Mouse (Mus musculus): ENCODE measurements around the gene Slc52a3. TPM values are rescaled to one million over a fixed set of nuclear protein-coding genes. Genes with fewer than 3 reads are reported as not detected.
"Not testable (repeated sequence)": the region's sequence is repeated elsewhere in the genome, so short reads cannot be mapped to it uniquely, and the experiment has no call there.

The Slc52a3 gene
- total RNA-seq, 2 experiments from 2014 or later = 3.8 to 3.9 TPM

DNA sequence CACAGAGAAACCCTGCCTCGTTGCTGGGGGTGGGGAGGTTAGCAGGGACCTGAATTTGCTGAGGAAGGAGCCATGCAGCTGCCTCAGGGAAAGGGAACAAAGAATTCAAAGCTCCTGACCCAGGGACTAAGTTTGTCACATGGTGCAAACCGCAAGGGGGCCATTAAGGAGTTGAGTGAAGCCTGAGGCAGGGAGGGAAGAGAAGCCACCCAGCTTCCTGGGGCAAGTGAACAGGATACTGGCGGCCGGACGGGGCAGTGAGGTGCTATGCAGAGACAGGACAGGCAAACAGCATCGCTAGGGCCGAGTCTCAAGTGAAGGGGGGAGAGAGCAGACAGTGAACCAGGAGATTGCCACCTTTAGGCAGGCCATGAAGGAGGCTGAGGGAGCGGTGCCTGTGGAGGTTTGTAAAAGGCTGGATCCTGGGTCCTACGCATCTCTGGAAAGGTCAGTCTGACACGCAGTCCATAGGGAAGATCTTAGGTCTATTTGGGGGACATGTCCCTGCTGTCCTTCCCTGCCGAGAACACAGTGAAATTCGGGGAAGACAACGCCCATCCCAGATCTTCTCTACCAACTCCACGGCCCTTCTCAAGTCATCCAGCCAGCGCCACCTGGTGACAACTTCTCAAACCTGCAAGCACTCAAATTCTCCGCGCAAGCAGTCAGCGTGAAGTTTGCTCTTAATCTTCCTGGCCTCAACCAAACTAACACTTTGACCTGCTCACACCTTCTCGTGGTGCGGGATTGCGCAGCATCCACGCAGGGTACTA lies 1.8 kb upstream of the Slc52a3 start:
- intact Hi-C loops (cut with DNase I) = loop anchor here (2.0 to 5.0 kb wide), 4 partner anchors 54 to 247 kb away; no protein-coding TSS in a partner anchor
- DNase-seq (ENCODE audit: low spot score in 2 of 2) = peak; percentile 69 to 82

DNA sequence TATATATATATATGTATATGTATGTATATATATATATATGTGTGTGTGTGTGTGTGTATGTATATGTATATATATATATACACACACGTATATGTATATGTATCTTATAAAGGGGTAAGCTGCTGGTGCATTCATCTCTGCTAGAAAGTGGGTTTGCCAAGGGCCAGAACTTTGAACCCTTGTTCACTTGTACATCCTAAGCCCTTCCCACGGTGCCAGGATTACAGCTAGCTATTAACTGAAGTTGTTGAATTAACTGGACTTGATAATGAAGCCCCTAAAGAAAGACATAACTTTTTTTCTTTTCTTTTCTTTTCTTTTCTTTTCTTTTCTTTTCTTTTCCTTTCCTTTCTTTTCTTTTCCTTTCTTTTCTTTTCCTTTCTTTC lies 872 bp downstream of the Slc52a3 start:
- not testable (repeated sequence) for DNase-seq (ENCODE audit: low spot score in 2 of 2)
- intact Hi-C loops (cut with DNase I) = loop anchor here (5.0 kb wide), 1 partner anchor 250 kb away; no protein-coding TSS in a partner anchor

DNA sequence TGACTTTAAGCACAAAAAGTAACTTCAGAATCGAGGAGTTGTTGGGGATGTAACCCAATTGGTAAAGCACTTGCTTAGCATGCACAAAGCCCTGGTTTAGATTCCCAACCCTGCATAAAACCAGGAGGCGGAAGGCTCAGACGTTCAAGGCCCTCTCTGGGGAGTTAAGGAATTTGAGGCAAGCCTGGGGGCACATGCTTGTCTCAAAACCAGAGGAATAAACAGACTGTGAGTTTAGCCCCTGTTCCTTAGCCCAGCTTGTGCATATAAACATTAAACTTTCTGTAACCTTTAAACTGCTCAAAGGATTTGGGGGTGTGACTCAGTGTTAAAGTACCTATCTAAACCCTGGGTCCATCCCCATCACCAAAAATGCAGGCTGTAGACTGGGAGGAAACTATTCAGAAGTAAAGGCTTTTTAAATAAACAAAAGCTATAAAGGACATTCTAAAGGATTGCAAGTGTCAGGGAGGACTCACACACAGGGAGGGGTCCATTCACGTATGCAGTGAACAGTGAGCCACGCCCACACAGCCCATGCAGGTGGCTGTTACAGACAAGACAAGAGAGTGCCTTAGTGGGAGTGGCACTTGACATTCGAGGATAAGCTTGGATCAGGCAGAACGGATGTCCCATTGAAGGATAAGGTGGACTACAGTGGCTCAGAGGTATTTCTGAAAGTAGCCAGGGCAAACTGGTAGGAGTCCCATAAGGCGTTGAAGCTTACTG lies 1.6 kb downstream of the Slc52a3 start:
- DNase-seq (ENCODE audit: low spot score in 2 of 2) = no peak
- intact Hi-C loops (cut with DNase I) = loop anchor here (5.0 kb wide), 1 partner anchor 251 kb away; no protein-coding TSS in a partner anchor

DNA sequence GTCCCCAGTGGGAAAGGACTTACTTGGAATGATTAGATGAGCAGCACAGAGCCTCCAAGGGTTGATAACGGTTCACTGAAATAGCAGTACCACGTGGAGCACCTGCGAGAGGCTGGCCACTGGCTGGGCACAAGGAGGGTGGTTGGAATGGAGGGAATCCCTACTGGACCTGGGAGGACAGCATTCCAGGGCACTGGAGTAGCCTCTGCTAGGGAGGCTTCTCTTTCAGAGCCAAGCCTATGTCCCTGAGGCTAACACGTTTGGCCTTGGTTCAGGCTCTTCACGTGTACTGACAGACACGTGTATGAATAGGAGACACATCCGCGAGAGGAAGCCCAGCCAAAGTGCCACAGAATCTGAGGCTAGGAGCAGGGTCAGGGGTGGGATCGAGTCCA lies 2.2 kb downstream of the Slc52a3 start:
- intact Hi-C loops (cut with DNase I) = loop anchor here (5.0 kb wide), 1 partner anchor 251 kb away; no protein-coding TSS in a partner anchor

DNA sequence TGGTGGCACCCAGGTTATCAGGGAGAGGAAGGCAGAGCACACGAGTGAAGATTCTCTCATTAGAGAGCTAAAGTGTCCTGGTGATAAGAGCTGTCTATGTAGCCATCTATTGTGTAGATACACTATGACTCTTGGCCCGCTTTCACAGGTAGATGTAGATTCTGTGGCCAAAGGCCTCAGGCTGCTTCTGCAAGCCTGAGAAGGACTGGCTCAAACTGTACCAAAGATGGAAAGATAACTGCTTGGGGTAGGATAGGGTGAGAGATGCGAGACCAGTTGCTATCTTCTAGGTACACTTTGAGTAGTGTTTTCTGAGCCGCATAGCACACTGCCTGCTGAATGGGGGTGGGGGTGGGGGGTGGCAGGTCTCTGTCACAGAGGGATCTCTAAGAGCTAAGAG lies 2.6 kb downstream of the Slc52a3 start:
- no peak for DNase-seq (ENCODE audit: low spot score in 2 of 2)
- intact Hi-C loops (cut with DNase I) = loop anchor here (5.0 kb wide), 1 partner anchor 252 kb away; no protein-coding TSS in a partner anchor

More for the DNA sequence above, 2.2 kb downstream of the Slc52a3 start:
- DNase-seq (ENCODE audit: low spot score in 2 of 2) = no peak

DNA sequence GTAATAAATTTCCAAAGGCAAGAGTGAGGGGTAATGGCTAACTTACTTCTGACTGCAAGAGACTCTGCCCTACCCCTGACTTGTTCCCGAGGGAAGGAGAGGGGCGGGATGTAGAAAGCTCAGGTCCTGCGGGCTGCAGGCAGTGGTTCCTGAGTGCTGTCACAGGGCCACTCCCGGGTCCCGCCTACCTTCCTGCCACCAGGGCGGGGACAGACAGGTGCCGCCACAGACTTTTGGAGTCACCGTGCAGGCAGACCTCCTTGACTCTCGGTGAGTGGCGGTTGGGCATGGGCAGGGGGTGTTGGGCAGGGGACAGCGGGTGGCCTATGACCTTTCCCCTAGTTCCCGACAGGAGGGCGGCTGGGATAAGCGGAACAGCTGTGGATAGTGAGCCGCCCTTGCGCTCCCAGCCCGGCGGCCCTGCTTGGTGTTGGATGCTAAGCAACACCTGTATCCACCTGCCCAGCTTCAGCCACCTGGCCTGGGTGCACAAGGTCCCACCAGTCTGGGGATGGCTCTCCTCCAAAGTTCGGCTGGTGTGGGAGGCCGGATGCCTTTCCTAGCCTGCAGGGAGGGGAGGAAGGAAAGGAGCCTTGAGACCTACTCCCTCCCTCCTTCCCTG lies 3.5 kb downstream of the Slc52a3 start:
- intact Hi-C loops (cut with DNase I) = loop anchor here (5.0 kb wide), 1 partner anchor 252 kb away; no protein-coding TSS in a partner anchor
- DNase-seq (ENCODE audit: low spot score in 2 of 2) = no peak

DNA sequence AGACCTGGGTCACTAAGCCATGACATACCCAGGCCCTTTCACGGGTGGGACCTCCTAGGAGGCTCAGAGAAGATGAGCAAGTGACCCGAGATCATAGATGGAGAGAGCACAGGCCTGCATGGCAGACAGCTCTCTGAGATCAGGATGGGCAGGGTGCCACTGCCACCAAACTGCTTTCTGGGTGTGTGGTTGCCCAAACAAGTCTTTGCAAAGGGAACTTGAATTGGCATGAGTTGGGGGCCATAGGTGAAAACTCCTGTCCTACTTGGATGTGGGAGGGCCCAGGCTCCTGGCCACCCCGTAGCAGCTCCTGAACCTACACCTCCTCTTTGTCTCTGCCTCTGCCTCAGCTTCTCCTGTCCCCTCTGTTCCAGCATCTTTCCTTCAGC lies 4.0 kb downstream of the Slc52a3 start:
- no peak for DNase-seq (ENCODE audit: low spot score in 2 of 2)
- intact Hi-C loops (cut with DNase I) = no loop called here

DNA sequence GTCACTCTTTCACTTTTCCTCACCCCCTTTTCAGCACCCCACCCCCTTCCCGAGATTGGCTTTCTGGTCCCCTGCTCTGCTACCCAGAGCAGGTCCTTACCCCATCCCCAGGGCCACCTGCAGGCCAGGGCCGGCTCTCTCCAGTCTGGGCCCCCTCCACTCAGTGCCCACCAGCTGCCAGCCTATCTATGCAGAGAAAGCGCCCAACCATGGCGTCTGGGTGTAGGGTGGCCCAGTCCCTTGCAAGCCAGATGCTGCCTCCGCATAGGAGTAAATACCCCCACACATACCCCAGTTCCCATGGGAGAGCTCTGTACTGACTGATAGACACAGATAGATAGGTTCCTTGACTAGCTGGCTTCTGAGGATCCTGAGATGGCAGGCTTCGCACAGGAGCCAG lies 4.4 kb downstream of the Slc52a3 start:
- DNase-seq (ENCODE audit: low spot score in 2 of 2) = no peak
- intact Hi-C loops (cut with DNase I) = no loop called here

DNA sequence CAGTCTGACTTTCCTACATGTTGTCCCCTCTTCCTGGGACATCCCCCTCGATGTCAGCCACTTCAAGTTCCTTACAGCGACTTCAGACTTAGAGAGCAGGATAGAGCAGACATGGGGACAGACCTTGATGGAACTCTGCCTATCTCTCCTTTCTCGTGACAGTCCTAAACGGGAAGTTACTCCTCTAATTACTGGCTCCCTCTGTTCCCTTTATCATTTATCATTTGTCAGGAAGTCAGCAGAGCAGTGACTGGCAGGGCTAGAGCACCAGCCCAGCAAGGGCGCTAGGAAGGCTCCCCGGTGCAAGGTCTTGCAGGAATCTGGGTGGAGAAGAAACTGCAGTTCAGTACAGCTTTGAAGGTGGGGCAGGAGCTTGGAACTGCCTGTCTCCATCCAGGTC lies 6.2 kb downstream of the Slc52a3 start:
- DNase-seq (ENCODE audit: low spot score in 2 of 2) = no peak
- intact Hi-C loops (cut with DNase I) = no loop called here

DNA sequence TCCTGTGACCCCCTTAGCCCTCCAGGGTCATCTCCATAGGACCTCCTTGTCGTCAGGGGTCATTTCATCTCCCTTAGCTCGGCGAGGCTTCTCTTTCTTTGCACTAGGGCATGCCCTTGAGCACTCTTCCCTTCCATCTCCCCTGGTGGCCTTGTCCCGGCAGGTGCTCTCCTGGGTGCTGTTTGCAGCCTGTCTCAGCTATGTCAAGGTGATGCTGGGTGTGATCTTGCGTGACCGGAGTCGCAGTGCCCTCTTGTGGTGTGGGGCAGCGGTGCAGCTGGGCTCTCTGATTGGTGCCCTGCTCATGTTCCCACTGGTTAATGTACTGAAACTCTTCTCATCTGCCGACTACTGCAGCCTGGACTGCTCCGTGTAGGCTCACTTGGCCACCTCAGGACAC lies 11.5 kb downstream of the Slc52a3 start:
- intact Hi-C loops (cut with DNase I) = no loop called here
- DNase-seq (ENCODE audit: low spot score in 2 of 2) = peak; percentile 39 to 61

DNA sequence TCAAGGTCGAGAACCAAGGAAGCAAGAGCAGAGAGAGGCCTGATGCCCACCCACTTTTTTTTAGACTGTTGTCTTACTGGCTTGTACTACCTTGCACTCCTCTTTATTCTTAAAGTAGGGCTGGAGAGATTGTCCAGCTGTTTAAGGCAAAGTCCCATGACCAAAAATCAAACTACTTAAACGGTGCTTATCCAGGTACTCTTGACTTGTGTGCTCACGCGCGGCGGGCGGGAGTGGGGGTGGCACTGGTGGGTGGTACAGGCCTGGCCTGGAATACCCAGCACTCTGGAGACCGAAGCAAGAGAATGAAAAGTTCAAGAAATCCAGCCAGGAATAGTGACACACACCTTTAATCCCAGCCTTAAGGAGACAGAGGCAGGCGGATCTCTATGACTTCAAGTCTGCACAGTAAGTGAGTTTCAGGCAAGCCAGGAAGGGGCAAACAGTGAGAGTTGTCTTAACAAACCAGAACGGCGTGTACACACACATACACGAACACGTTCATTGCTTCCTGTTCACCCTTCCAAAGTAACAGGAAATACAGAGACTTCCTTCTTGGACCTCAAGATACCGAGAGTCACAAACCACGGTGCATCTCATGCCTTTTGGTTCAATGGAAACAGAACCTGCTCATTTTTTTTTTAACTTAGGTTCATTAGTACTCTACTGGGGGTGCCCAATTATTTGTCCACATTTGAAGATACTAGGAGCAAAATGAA lies 12.9 kb downstream of the Slc52a3 start:
- DNase-seq (ENCODE audit: low spot score in 2 of 2) = no peak
- intact Hi-C loops (cut with DNase I) = no loop called here

DNA sequence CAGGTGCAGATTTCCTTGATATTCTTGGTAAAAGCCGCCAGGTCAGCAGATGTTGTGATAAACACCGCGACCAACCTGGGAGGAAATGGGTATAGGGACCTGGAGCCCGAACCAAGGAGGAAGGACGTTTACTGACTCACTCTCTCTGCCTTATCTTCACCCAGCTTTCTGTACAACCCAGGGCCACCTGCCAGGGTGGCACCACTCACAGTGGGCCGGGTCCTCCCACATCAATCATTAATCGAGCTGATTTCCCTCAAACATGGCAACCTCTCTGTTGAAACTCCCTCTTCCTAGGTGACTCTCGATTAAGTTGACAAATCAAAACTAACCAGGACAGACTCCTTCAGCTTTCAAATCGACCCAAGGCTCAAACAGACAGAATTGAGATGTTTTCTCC lies 13.9 kb downstream of the Slc52a3 start:
- DNase-seq (ENCODE audit: low spot score in 2 of 2) = no peak
- intact Hi-C loops (cut with DNase I) = no loop called here

DNA sequence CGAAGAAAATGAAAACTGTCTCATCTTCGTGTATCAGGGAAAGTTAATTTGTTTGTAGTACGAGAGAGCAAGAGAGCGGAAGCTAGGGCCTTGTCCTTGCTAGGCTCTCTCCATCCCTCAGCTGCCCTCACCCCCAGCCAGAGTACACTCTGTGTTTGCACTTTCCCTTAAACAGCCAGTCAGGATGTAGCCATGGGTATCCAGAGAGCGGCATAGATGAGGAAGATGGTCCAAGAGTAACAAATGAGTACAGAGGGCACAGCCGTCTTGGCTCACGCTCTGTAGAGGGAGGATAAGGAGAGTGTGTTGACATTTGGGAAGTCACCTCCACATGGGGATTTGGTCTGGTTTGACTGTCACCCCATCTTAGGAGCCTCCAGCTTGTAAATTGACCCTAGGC lies 14.3 kb downstream of the Slc52a3 start:
- intact Hi-C loops (cut with DNase I) = no loop called here

DNA sequence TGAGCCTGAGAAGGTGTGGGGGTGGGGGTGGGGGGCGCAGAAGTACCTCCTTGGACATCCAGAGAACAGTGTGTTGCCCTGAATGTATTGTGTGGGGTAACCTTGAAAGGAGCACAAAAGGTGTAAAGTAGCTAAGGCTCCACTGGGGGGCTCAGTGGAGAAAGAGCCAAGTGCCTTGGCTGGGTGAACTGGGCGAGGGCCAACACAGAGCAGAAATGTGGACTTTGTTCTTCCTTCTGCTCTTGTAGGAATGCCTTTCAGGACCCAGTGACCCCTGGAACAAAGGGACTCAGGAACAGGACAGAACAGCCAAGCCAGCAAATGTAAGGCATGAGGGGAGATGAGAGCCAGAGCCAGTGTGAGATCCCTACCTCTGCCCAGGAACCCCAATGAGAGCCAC lies 15.4 kb downstream of the Slc52a3 start:
- intact Hi-C loops (cut with DNase I) = no loop called here

More for the DNA sequence above, 14.3 kb downstream of the Slc52a3 start:
- DNase-seq (ENCODE audit: low spot score in 2 of 2) = no peak

DNA sequence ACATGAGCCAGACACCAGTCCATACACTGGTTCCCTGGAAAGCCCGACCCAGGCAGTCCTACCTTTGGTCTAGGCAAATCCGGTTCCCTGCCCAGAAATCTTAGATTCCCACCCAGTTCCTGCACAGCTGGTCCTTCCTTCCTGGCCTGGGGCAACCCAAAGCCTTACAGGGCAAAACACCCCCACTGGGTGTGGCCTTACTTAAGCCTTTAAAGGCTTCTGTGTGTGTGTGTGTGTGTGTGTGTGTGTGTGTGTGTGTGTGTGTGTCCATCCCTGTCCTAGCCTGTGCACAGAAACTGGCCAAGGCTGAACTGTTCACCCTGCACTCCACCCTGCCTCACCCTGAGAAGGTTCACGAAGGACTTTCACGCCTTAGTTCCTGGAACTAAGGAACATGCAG lies 15.9 kb downstream of the Slc52a3 start:
- intact Hi-C loops (cut with DNase I) = no loop called here
- no peak for DNase-seq (ENCODE audit: low spot score in 2 of 2)

More for the DNA sequence above, 15.4 kb downstream of the Slc52a3 start:
- no peak for DNase-seq (ENCODE audit: low spot score in 2 of 2)

DNA sequence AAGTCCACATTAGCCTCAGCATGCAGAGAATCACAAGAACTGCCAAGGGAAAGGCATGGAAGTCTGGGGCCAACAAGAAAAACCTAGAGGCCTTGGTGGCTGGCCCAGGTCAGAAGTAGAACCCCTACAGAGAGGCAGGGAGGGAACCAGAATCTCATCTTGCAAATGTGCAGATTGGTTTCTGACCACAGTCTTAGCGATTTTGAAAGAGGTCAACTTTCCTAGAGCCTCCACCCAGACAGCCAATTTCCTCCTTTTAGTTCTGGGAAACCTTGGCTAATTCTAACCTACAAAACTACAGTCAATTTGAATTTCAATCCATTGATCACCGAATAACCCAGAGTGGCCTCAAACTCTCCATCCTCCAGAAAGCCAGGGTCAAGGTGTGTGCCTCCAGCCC lies 16.4 kb downstream of the Slc52a3 start:
- intact Hi-C loops (cut with DNase I) = no loop called here
- DNase-seq (ENCODE audit: low spot score in 2 of 2) = no peak

DNA sequence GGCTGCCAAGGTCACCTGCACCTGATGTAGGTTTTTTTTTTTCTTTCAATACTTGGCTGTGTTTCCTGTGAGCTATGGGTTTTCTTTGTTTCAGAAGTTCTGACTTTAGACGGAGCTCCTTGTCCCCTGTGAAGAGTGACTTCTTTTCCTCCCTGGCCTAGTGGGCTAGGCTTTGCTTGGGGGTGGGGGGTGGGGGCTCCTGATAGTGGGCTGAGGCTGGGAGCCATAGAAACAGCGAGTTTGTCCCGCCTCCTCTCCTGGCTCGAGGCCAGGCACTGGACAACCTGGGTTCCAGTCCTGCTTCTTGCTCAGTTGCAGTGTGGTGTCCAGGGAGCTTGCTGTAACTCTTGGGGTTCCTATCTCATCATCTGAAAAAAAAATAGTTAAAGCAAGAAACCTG lies 19.7 kb downstream of the Slc52a3 start:
- no peak for DNase-seq (ENCODE audit: low spot score in 2 of 2)
- intact Hi-C loops (cut with DNase I) = no loop called here

DNA sequence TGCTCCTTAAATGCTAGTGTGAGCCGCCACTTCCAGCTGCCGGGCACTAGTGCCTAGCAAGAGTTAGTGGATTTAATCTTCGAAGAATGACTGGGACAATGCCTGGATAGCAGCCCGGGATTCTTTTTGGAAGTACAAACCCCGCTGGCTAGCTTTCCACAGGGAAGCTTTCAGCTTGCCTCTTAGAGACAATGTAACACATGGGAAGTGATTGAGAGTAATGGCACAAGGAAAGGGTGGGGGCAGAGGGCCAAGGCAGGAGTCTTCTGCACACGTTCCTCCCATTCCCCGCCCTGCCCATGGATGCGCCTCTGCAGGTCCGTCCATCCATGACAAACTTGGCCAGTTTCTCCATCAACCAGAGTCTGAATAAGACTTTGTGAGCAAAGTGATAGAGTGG lies 20.4 kb downstream of the Slc52a3 start:
- intact Hi-C loops (cut with DNase I) = no loop called here
- DNase-seq (ENCODE audit: low spot score in 2 of 2) = no peak

DNA sequence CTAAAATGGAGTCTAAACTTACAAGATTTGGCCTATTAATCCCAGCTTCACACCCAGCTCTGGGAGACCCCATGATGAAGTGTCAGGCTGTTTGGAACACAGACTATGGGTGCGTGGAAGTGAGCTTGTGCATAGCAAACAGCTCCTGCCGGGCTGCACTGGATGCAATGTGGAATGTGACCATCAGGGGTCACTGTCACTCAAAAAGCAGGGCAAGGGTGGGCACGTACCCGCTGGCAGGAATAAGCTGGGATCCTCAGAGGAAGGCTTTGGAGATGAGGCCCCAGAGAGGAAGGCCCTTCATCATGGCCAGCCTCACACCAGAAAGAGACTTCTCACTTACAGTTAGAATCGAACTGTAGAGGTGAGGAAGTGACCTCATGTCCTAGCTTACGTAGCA lies 23.9 kb downstream of the Slc52a3 start:
- DNase-seq (ENCODE audit: low spot score in 2 of 2) = peak; percentile 43 to 57
- intact Hi-C loops (cut with DNase I) = loop anchor here (10.0 kb wide), 1 partner anchor 345 kb away; no protein-coding TSS in a partner anchor

All from left cerebral cortex, postnatal 14 days (tissue).